Mouse (Mus musculus) spleen, adult 2 months (tissue): ENCODE measurements around the gene Vstm2a.

ENCODE experiments used
- CTCF ChIP-seq: fragments of 200-500 bp; IDR thresholded peaks from 2 replicates; pipeline ENCODE4 v1.5.1; 2011; ENCODE audit warnings: mild to moderate bottlenecking, inconsistent platforms; ENCODE audit not compliant: insufficient read depth, insufficient read length, insufficient replicate concordance; ENCODE audit errors: extremely low read depth
- POLR2A ChIP-seq: fragments of 200-500 bp; IDR thresholded peaks from 2 replicates; pipeline ENCODE4 v1.6.1; 2011; ENCODE audit warnings: low read depth, low read length, inconsistent platforms

GRCm38 (mm10) chr11:16257011-16257410 lies 513 bp upstream of the Vstm2a start:
- no peak for TF ChIP-seq CTCF
- TF ChIP-seq POLR2A, result no peak
